Mouse (Mus musculus): ENCODE measurements at regions not wholly inside any gene's neighbourhood (a gene's known extent, or its start where the extent isn't known, plus 50 kb on each side); places are given as distances from the start of the nearest gene placed in this dataset.

DNA sequence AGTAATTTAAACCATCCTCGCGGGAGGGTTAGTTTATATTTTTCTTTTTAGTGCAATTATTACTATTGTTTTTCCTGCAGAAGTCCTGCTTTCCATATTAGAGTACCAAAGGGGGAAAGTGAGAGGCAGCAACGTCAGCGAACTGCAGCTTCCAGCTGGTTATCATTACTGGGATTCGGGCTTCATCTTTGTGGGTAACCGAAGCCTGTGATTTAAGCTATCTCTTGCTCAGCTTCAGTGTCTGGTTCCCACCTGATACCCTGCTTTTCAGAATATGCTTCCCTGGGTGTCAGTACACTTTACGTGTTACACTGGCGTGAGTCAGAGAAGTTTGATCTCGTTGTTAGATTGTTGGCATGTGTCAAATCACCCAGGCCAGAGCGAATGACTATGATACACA is 539.3 kb downstream of the Bnc2 start:
- Histone ChIP-seq H3K9ac (replicated peaks; ENCODE audit: low read depth, low read length) (no peak overlapping the region), H3K27me3 (replicated peaks; ENCODE audit: control insufficient read depth, insufficient read depth, low read length) (no peaks in the 10 kb centered on the region), H3K36me3 (ENCODE audit: control insufficient read depth, insufficient read depth) (no peaks in the 10 kb centered on the region), H3K4me3 (replicated peaks; ENCODE audit: low read length) (no peak overlapping the region), H3K4me1 (replicated peaks; ENCODE audit: control insufficient read depth, insufficient read depth, low read length) (0 out of 2 replicates have a peak, but pooled peaks cover 3% of the 10 kb centered on the region), H3K4me2 (ENCODE audit: low read length) (no peak overlapping the region), H3K27ac (ENCODE audit: low read length) (no peak overlapping the region), H3K9me3 (ENCODE audit: control insufficient read depth, low read length) (peaks cover 2% of the 10 kb centered on the region; the same call in 1 of the 2 replicates)
- ATAC-seq: no peak
- 87% methylated on average over 10 of the region's 10 CpGs for WGBS

GRCm38 (mm10) chr4:84137171-84137919 is 537.7 kb downstream of the Bnc2 start:
- Histone ChIP-seq H3K27me3 (replicated peaks; ENCODE audit: control insufficient read depth, insufficient read depth, low read length) (no peaks in the 10 kb centered on the region), H3K4me2 (ENCODE audit: low read length) (no peak overlapping the region), H3K9me3 (ENCODE audit: control insufficient read depth, low read length) (peaks cover 3% of the 10 kb centered on the region; the same call in 1 of the 2 replicates), H3K9ac (replicated peaks; ENCODE audit: low read depth, low read length) (no peak overlapping the region), H3K27ac (ENCODE audit: low read length) (no peak overlapping the region), H3K4me1 (replicated peaks; ENCODE audit: control insufficient read depth, insufficient read depth, low read length) (0 out of 2 replicates have a peak, but pooled peaks cover 3% of the 10 kb centered on the region), H3K4me3 (replicated peaks; ENCODE audit: low read length) (no peak overlapping the region), H3K36me3 (ENCODE audit: control insufficient read depth, insufficient read depth) (no peaks in the 10 kb centered on the region)
- WGBS: 51% methylated on average over 14 of the region's 14 CpGs
- ATAC-seq: peak; percentile 74

GRCm38 (mm10) chr4:84149149-84150050 is 525.7 kb downstream of the Bnc2 start:
- no peak for ATAC-seq
- no peaks in the 10 kb centered on the region for H3K9me3 ChIP-seq (ENCODE audit: control insufficient read depth, low read length)
- no peak overlapping the region for H3K27ac ChIP-seq (ENCODE audit: low read length)
- H3K36me3 ChIP-seq (ENCODE audit: control insufficient read depth, insufficient read depth): no peaks in the 10 kb centered on the region
- no peaks in the 10 kb centered on the region for H3K27me3 ChIP-seq (replicated peaks; ENCODE audit: control insufficient read depth, insufficient read depth, low read length)
- 82% methylated on average over 13 of the region's 13 CpGs for WGBS
- no peaks in the 10 kb centered on the region for H3K4me1 ChIP-seq (replicated peaks; ENCODE audit: control insufficient read depth, insufficient read depth, low read length)
- H3K9ac ChIP-seq (replicated peaks; ENCODE audit: low read depth, low read length): no peak overlapping the region
- H3K4me2 ChIP-seq (ENCODE audit: low read length): no peak overlapping the region
- H3K4me3 ChIP-seq (replicated peaks; ENCODE audit: low read length): no peak overlapping the region

GRCm38 (mm10) chr4:84150698-84151097 is 524.4 kb downstream of the Bnc2 start:
- WGBS: 46% methylated on average over 3 of the region's 3 CpGs
- no peaks in the 10 kb centered on the region for H3K36me3 ChIP-seq (ENCODE audit: control insufficient read depth, insufficient read depth)
- ATAC-seq: no peak
- H3K9ac ChIP-seq (replicated peaks; ENCODE audit: low read depth, low read length): no peak overlapping the region
- no peak overlapping the region for H3K27ac ChIP-seq (ENCODE audit: low read length)
- H3K4me3 ChIP-seq (replicated peaks; ENCODE audit: low read length): no peak overlapping the region
- H3K9me3 ChIP-seq (ENCODE audit: control insufficient read depth, low read length): no peaks in the 10 kb centered on the region
- H3K4me2 ChIP-seq (ENCODE audit: low read length): no peak overlapping the region
- no peaks in the 10 kb centered on the region for H3K4me1 ChIP-seq (replicated peaks; ENCODE audit: control insufficient read depth, insufficient read depth, low read length)
- H3K27me3 ChIP-seq (replicated peaks; ENCODE audit: control insufficient read depth, insufficient read depth, low read length): no peaks in the 10 kb centered on the region

- no peak overlapping the region for H3K4me3 ChIP-seq (replicated peaks; ENCODE audit: low read length)
- no peak for ATAC-seq
- no peak overlapping the region for H3K9ac ChIP-seq (replicated peaks; ENCODE audit: low read depth, low read length)
- H3K27me3 ChIP-seq (replicated peaks; ENCODE audit: control insufficient read depth, insufficient read depth, low read length): no peaks in the 10 kb centered on the region
- no peaks in the 10 kb centered on the region for H3K36me3 ChIP-seq (ENCODE audit: control insufficient read depth, insufficient read depth)
- H3K4me2 ChIP-seq (ENCODE audit: low read length): no peak overlapping the region
- 86% methylated on average over 9 of the region's 9 CpGs for WGBS
- no peaks in the 10 kb centered on the region for H3K9me3 ChIP-seq (ENCODE audit: control insufficient read depth, low read length)
- no peak overlapping the region for H3K27ac ChIP-seq (ENCODE audit: low read length)
- no peaks in the 10 kb centered on the region for H3K4me1 ChIP-seq (replicated peaks; ENCODE audit: control insufficient read depth, insufficient read depth, low read length)
These were observed 523.8 kb downstream of the Bnc2 start for GRCm38 (mm10) chr4:84151247-84151646.

DNA sequence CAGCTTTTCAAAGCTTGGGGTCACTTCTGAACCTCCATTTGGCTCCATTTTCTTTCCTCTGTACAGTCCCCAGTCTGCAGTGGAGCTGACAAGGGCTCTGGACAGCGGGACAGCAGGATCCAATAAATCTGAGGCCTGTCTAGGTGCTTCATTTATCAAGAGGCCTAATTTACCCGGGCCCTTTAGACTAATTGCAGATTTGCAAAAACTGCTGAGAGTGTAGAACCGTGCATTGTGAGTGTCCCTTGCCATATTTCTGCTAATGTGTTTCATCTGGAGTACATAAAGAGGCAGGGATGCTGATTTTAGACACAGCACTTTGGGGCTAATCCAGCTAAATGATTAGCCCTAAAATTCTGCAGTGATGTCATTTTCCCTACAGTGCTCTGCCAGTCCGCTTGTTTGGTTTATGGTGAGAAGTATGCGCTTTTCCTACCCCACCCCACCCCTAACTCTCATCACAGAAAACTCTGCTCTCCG is 523.1 kb downstream of the Bnc2 start:
- H3K27ac ChIP-seq (ENCODE audit: low read length): no peak overlapping the region
- no peaks in the 10 kb centered on the region for H3K9me3 ChIP-seq (ENCODE audit: control insufficient read depth, low read length)
- no peak overlapping the region for H3K4me3 ChIP-seq (replicated peaks; ENCODE audit: low read length)
- H3K36me3 ChIP-seq (ENCODE audit: control insufficient read depth, insufficient read depth): no peaks in the 10 kb centered on the region
- no peak overlapping the region for H3K9ac ChIP-seq (replicated peaks; ENCODE audit: low read depth, low read length)
- no peak overlapping the region for H3K4me2 ChIP-seq (ENCODE audit: low read length)
- H3K4me1 ChIP-seq (replicated peaks; ENCODE audit: control insufficient read depth, insufficient read depth, low read length): no peaks in the 10 kb centered on the region
- H3K27me3 ChIP-seq (replicated peaks; ENCODE audit: control insufficient read depth, insufficient read depth, low read length): no peaks in the 10 kb centered on the region
- WGBS: 31% methylated on average over 6 of the region's 6 CpGs
- ATAC-seq: no peak

DNA sequence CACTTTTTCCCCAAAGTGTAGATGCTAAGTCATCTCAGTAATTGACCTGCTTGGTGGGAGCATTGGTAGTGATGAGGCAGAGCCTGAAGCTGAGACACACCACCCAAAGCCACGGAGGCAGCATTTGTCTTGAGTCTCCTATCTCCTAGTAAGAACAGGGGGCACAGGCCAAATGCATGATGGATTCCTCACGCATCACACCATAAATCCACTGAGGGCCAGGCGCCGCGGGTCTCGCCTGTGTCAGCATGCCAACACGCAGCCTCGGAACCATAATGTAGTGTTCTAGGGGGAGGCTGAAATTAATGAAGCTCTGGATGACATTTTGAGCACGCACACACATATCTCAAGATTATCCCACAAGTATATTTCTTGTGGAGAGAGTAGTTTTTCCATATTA is 521.5 kb downstream of the Bnc2 start:
- Histone ChIP-seq H3K36me3 (ENCODE audit: control insufficient read depth, insufficient read depth) (no peaks in the 10 kb centered on the region), H3K27me3 (replicated peaks; ENCODE audit: control insufficient read depth, insufficient read depth, low read length) (no peaks in the 10 kb centered on the region), H3K4me1 (replicated peaks; ENCODE audit: control insufficient read depth, insufficient read depth, low read length) (no peaks in the 10 kb centered on the region), H3K4me3 (replicated peaks; ENCODE audit: low read length) (no peak overlapping the region), H3K9me3 (ENCODE audit: control insufficient read depth, low read length) (no peaks in the 10 kb centered on the region), H3K4me2 (ENCODE audit: low read length) (no peak overlapping the region), H3K9ac (replicated peaks; ENCODE audit: low read depth, low read length) (no peak overlapping the region), H3K27ac (ENCODE audit: low read length) (no peak overlapping the region)
- ATAC-seq: no peak
- 98% methylated on average over 9 of the region's 9 CpGs for WGBS

- Histone ChIP-seq H3K9ac (replicated peaks; ENCODE audit: low read depth, low read length) (no peak overlapping the region), H3K9me3 (ENCODE audit: control insufficient read depth, low read length) (no peaks in the 10 kb centered on the region), H3K4me2 (ENCODE audit: low read length) (no peak overlapping the region), H3K27ac (ENCODE audit: low read length) (no peak overlapping the region), H3K4me3 (replicated peaks; ENCODE audit: low read length) (no peak overlapping the region), H3K4me1 (replicated peaks; ENCODE audit: control insufficient read depth, insufficient read depth, low read length) (no peaks in the 10 kb centered on the region), H3K36me3 (ENCODE audit: control insufficient read depth, insufficient read depth) (no peaks in the 10 kb centered on the region), H3K27me3 (replicated peaks; ENCODE audit: control insufficient read depth, insufficient read depth, low read length) (no peaks in the 10 kb centered on the region)
- 87% methylated on average over 5 of the region's 5 CpGs for WGBS
- ATAC-seq: no peak
These were observed 517.0 kb downstream of the Bnc2 start for GRCm38 (mm10) chr4:84157911-84158647.

DNA sequence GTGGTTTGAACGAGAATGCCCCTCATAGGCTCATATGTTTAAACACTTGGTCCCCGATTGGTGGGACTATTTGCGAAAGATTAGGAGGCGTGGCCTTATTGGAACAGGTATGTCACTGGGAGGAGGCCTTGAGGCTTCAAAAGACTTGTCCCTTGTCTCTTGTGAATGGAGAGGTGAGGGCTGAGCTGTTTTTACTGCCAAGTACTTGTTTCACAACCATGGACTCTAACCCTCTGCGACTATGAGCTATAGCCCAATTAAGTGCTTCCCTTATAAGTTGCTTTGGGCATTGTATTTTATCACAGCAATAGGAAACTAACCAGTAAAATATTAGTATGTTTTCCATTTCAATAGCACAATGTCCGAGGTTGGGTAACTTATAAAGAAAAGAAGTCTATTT is 511.7 kb downstream of the Bnc2 start:
- Histone ChIP-seq H3K27ac (ENCODE audit: low read length) (no peak overlapping the region), H3K9ac (replicated peaks; ENCODE audit: low read depth, low read length) (no peak overlapping the region), H3K4me1 (replicated peaks; ENCODE audit: control insufficient read depth, insufficient read depth, low read length) (no peaks in the 10 kb centered on the region), H3K4me3 (replicated peaks; ENCODE audit: low read length) (no peak overlapping the region), H3K36me3 (ENCODE audit: control insufficient read depth, insufficient read depth) (no peaks in the 10 kb centered on the region), H3K9me3 (ENCODE audit: control insufficient read depth, low read length) (no peaks in the 10 kb centered on the region), H3K27me3 (replicated peaks; ENCODE audit: control insufficient read depth, insufficient read depth, low read length) (no peaks in the 10 kb centered on the region), H3K4me2 (ENCODE audit: low read length) (no peak overlapping the region)
- WGBS: 93% methylated on average over 6 of the region's 6 CpGs
- ATAC-seq: no peak

All from forebrain, embryonic 16.5 days (tissue).